Mouse (Mus musculus) liver, postnatal 0 days (tissue): ENCODE data around the gene Marcksl1.

Experiments used
- CTCF ChIP-seq: sonication (generic); IDR thresholded peaks from 2 replicates; pipeline ENCODE4 v1.5.1; 2016; ENCODE audit warnings: antibody characterized with exemption, low read depth
- EP300 ChIP-seq: IDR thresholded peaks from 2 replicates; pipeline ENCODE4 v1.6.1; 2016; ENCODE audit warnings: antibody characterized with exemption, low read depth, mild to moderate bottlenecking

GRCm38 (mm10) chr4:129510723-129511412 is 2.5 kb upstream of the Marcksl1 start:
- TF ChIP-seq CTCF (no peak), EP300 (no peak)
